Mouse (Mus musculus) stomach, embryonic 15.5 days (tissue): ENCODE measurements around the gene Grin2d. TPM values are rescaled to one million over a fixed set of nuclear protein-coding genes. Genes with fewer than 3 reads are reported as not detected.
"Not testable (repeated sequence)": the region's sequence is repeated elsewhere in the genome, so short reads cannot be mapped to it uniquely, and the experiment has no call there.

ENCODE experiments used
- ATAC-seq: fragments of 200-750 bp; cut with Nextera tagmentation; 2 replicates; pipeline ENCODE4 v1.8.0; 2017; ENCODE audit warnings: low read depth, moderate number of reproducible peaks, moderate TSS enrichment; ENCODE audit not compliant: insufficient read depth, low FRiP score
- H3K27ac ChIP-seq: fragments of 300-500 bp; sonication (generic); 2 replicates; pipeline ENCODE4 v1.5.1; 2015; ENCODE audit warnings: mild to moderate bottlenecking, inconsistent platforms
- H3K27me3 ChIP-seq: fragments of 300-500 bp; sonication (generic); replicated peaks from 2 replicates; pipeline ENCODE4 v1.6.1; 2015; ENCODE audit warnings: inconsistent platforms
- H3K36me3 ChIP-seq: fragments of 300-500 bp; sonication (generic); 2 replicates; pipeline ENCODE4 v1.6.1; 2015; ENCODE audit warnings: inconsistent platforms
- H3K4me1 ChIP-seq: fragments of 300-500 bp; sonication (generic); 2 replicates; pipeline ENCODE4 v1.6.1; 2015; ENCODE audit warnings: inconsistent platforms
- H3K4me2 ChIP-seq: fragments of 300-500 bp; sonication (generic); 2 replicates; pipeline ENCODE4 v1.6.1; 2015; ENCODE audit warnings: mild to moderate bottlenecking, inconsistent platforms
- H3K4me3 ChIP-seq: fragments of 300-500 bp; sonication (generic); replicated peaks from 2 replicates; pipeline ENCODE4 v1.5.1; 2015; ENCODE audit warnings: inconsistent platforms
- H3K9ac ChIP-seq: fragments of 300-500 bp; sonication (generic); 2 replicates; pipeline ENCODE4 v1.6.1; 2015; ENCODE audit warnings: inconsistent platforms
- H3K9me3 ChIP-seq: fragments of 300-500 bp; sonication (generic); 2 replicates; pipeline ENCODE4 v1.6.1; 2016; ENCODE audit warnings: inconsistent platforms
- whole genome bisulfite sequencing: fragments of 180-500 bp; shearing (Covaris S2); methylation state at CpG from one replicate; pipeline ENCODE4 v1.1.7; 2015; 5-methylcytosine and 5-hydroxymethylcytosine counted together
- polyA plus RNA-seq: library from polyadenylated mRNA; unstranded; fragments of >200 nt; fragmentation: Nextera tagmentation; extraction: Ambion mirVana; gene quantifications from 2 replicates; pipeline ENCODE4 v1.2.1, GENCODE M21; 2015

The Grin2d gene
- 0.64 and 0.67 TPM in 2 replicates for polyA plus RNA-seq

DNA sequence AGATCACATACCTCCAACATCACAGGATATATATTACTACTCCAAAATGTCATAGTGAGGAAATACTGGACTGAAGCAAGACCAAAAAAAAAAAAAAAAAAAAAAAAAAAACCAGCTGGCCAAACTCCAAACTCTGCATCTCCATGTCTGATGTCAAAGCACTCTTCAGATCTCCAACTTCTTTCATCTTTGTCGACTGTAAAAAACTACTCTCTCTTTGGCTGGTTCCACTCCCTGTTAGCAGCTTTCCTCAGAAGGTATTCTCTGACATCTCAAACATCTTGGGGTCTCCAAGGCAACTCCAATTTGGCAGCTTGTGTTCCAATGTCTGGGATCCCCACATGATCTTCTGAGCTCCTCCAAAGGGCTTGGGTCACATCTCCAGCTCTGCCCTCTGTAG is at the start of gene Grin2d:
Gene Grin2d, minus strand, starts transcription at position 101 of the 400 bp plus-strand sequence.
- H3K4me3 ChIP-seq, H3K9me3 ChIP-seq, H3K4me2 ChIP-seq, H3K27me3 ChIP-seq, H3K27ac ChIP-seq, H3K9ac ChIP-seq, ATAC-seq: not testable (repeated sequence)
- 86% methylated on average over 1 of the region's 1 CpGs for WGBS
- Histone ChIP-seq H3K4me1 (peaks cover 16% of the 10 kb centered on the region), H3K36me3 (peaks cover 73% of the 10 kb centered on the region)

DNA sequence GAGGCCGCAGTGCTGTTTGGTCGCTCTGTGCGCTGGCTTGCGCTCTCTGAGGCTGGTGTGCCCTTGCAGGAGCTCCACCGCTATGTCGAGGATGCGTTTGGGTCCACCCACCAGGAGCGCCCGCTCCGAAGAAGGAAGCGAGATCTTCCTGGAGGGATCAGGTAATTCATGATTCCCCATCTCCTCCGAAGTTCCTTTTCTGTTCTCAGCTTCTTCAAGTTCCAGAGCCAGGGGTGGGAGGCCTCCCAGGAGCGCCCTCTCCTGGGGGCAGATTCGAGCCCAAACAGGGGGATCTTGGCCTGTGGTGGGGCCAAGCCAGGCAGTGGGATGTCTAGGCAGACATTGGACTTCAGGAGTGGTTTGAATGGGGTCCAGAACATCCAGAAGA is 46.2 kb upstream of the Grin2d start:
- Histone ChIP-seq H3K9me3 (no peaks in the 10 kb centered on the region), H3K27me3 (no peaks in the 10 kb centered on the region), H3K9ac (no peak overlapping the region), H3K27ac (peak overlapping the region; percentile 94; the same call in 1 of the 2 replicates), H3K4me2 (peak overlapping the region; percentile 64), H3K4me3 (peak overlapping the region; percentile 47), H3K4me1 (peaks cover 32% of the 10 kb centered on the region), H3K36me3 (no peaks in the 10 kb centered on the region)
- 28% methylated on average over 14 of the region's 14 CpGs for WGBS
- no peak for ATAC-seq

DNA sequence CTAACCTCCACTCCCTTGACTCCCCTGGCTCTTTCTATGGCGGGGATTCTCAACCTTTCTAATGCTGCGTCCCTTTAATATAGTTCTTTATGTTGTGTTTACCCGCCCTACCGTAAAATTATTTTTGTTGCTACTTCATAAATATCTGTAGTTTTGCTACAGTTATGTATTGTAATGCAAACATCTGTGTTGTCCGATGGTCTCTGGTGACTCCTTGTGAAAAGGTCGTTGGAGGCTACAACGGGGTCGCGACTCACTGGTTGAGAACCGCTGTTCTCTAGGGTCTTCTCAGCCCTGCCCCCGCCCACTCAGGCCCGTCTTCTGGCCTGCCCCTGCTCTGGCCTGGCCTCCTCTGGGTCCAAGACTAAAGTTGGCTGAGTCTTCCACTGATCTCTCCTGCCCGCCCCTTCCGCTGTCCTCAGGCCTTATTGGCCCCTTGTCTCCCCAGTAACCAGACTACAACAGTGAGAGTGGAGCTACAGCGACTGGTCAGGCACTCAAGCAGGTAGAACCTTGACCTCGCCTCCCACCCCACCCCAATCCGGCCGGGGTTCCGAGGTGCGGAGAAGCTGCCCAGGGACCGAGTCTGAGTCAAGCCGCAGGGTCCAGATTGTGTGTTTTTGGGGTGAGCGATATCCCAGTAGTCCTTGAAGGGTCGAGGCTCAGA is 45.7 kb upstream of the Grin2d start, which contains the start of gene Ccdc114:
Gene Ccdc114, plus strand, starts transcription at position 311 of the 667 bp plus-strand sequence.
- Histone ChIP-seq H3K9ac (no peak within 1 kb of the TSS; the same call in 1 of the 2 replicates), H3K36me3 (no peaks in the 10 kb centered on the region), H3K27ac (peak within 1 kb of the TSS; percentile 94), H3K9me3 (no peaks in the 10 kb centered on the region), H3K4me2 (peak within 1 kb of the TSS; percentile 64), H3K4me3 (peak within 1 kb of the TSS; percentile 47), H3K27me3 (no peaks in the 10 kb centered on the region), H3K4me1 (peaks cover 37% of the 10 kb centered on the region)
- 9% methylated on average over 24 of the region's 24 CpGs for WGBS
- ATAC-seq = peak; percentile 66

DNA sequence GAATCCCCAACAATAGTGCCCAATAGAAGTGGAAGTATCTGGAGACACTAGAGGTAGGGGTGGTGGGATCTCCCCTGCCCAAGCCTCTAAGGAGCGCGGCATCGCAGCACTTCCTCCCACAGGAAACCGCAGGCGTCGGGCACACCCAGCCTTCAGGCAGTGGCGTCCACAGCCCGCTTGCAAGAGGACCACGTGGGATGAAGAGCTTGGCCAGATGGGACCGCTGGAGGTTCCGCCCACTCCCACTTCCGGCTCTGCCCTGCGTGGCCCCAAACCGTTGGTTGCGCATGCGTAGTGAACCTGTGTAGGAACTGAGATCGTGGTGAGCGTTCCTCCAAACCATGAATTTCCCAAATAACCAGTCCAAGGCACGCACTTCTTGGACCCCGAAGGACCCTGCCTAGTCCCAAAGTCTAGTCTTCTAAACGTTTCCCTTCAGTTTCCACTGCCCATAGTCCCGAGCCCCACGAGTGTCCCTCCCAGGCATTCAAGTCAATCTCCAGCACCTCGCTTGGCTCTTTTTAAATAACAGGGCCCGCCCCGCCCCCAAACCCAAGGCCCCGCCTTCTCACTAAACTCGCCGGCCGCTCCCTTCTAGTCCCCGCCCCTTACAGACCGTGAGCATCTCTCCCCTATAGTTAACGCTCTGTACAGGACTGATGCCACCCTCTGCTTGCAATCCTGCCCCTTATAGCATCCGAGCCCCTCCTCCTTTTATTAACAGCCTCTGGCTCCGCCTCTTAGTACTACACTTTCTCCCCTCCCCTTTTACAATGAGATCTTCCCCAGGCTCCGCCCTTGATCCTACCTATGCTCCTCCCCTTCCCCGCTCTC is 45.0 kb upstream of the Grin2d start:
- under 1% methylated on average over 37 of the region's 37 CpGs for WGBS
- Histone ChIP-seq H3K4me1 (peaks cover 38% of the 10 kb centered on the region), H3K27ac (peak overlapping the region; percentile 94), H3K36me3 (0 out of 2 replicates have a peak, but pooled peaks cover under 1% of the 10 kb centered on the region), H3K4me3 (peak overlapping the region; percentile 47), H3K4me2 (peak overlapping the region; percentile 64), H3K9ac (no peak overlapping the region; the same call in 1 of the 2 replicates), H3K9me3 (no peaks in the 10 kb centered on the region), H3K27me3 (no peaks in the 10 kb centered on the region)
- peak; percentile 87 for ATAC-seq

DNA sequence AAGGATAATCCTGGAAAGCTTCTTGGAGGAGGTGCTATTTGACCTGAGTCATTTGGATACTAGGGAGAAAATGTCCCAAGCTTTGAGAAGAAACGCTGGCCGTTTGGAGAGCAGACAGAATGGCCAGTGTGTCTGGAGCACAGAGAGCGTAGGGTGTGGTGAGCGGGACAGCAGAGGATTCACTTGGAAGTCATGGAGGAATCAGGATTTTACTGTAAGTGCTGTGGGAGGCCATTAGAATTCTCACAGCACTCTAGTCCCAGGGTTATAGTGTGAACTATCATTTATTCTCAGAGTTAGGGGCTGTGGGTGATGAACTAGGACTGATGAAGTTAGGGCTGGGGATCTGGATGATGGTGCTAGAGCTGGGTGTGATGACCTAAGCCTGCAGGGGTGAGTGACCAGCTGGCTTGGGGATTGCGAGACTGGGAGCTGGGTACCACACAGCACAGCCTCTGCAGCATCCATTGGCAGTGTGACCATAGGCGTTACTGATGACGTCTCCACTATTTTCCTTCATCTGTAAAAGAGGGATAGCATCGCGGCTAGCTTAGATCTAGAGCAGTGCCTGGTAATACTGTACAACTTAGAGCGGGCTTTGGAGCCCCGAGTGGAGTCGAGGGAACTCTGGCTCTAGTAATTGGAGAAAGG is 43.9 kb upstream of the Grin2d start:
- H3K4me1 ChIP-seq = peaks cover 49% of the 10 kb centered on the region
- no peak for ATAC-seq
- peak overlapping the region; percentile 94 for H3K27ac ChIP-seq
- 78% methylated on average over 12 of the region's 12 CpGs for WGBS
- no peaks in the 10 kb centered on the region for H3K9me3 ChIP-seq
- H3K4me2 ChIP-seq = peak overlapping the region; percentile 64
- peaks cover 3% of the 10 kb centered on the region; the same call in 1 of the 2 replicates for H3K36me3 ChIP-seq
- H3K27me3 ChIP-seq = no peaks in the 10 kb centered on the region
- no peak overlapping the region for H3K9ac ChIP-seq
- H3K4me3 ChIP-seq = no peak overlapping the region; the same call in 1 of the 2 replicates

DNA sequence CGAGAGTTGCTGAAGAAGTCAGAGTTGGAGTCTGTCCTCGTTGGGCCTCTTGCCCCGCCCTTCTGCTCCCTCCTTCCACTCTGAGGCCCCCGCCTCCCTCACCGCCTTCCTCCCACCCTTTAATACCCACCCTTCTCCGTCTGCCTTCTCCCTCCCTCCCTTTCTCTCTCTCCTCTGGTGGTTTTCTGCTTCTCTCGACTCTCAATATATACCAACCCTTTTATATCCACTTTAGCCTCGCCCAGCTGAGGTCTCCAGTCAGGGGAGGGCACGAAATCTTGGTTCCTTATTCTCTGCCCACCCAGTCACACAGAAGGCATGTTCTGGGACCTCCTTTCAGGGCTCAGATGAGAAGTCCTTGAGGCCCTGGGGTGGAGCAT is 43.1 kb upstream of the Grin2d start, which contains the start of gene Emp3:
Gene Emp3, minus strand, starts transcription at position 163 of the 380 bp plus-strand sequence.
- H3K9me3 ChIP-seq = no peaks in the 10 kb centered on the region
- whole genome bisulfite sequencing = 15% methylated on average over 9 of the region's 9 CpGs
- ATAC-seq = no peak
- H3K4me1 ChIP-seq = peaks cover 54% of the 10 kb centered on the region
- H3K27me3 ChIP-seq = no peaks in the 10 kb centered on the region
- H3K4me3 ChIP-seq = peak within 1 kb of the TSS; percentile 51
- H3K36me3 ChIP-seq = peaks cover 3% of the 10 kb centered on the region; the same call in 1 of the 2 replicates
- peak within 1 kb of the TSS; percentile 94 for H3K27ac ChIP-seq
- H3K4me2 ChIP-seq = peak within 1 kb of the TSS; percentile 64
- H3K9ac ChIP-seq = peak within 1 kb of the TSS; percentile 38

DNA sequence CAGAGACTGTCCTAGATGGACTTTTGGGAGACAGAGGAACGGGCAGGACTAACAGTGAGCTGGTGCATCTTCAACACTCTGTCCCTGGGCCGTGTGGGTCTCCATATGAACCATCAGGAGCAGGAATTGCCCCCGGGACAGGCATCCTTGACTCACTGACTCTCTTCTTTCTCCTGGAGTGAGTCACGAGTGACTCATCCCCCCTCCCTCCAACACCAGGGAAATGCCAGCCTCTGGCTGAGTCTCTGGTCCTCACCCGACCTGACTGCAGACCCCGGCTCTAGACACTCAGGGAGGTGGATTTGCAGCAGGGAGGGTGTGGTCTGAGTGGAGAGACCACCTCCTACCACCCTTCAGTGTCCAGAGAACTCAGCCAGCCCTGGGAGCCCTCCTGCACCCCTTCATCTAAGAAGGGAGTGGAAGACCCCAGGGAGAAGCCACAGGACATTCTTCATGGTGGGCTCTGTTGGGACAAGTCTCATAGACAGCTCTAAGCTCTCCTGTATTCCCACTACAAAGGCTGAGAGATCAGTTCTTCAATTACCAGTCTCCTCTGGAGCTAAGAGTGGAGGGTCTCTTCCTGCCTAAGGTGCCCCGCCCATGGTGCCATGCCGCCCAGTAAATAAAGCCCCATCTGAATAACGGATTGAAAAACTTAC is 42.5 kb upstream of the Grin2d start:
- 18% methylated on average over 9 of the region's 9 CpGs for WGBS
- no peaks in the 10 kb centered on the region for H3K27me3 ChIP-seq
- H3K4me2 ChIP-seq = peak overlapping the region; percentile 64
- peak overlapping the region; percentile 51 for H3K4me3 ChIP-seq
- peak overlapping the region; percentile 94 for H3K27ac ChIP-seq
- H3K36me3 ChIP-seq = peaks cover 3% of the 10 kb centered on the region; the same call in 1 of the 2 replicates
- ATAC-seq = no peak
- H3K9me3 ChIP-seq = no peaks in the 10 kb centered on the region
- H3K4me1 ChIP-seq = peaks cover 59% of the 10 kb centered on the region
- H3K9ac ChIP-seq = peak overlapping the region; percentile 38

DNA sequence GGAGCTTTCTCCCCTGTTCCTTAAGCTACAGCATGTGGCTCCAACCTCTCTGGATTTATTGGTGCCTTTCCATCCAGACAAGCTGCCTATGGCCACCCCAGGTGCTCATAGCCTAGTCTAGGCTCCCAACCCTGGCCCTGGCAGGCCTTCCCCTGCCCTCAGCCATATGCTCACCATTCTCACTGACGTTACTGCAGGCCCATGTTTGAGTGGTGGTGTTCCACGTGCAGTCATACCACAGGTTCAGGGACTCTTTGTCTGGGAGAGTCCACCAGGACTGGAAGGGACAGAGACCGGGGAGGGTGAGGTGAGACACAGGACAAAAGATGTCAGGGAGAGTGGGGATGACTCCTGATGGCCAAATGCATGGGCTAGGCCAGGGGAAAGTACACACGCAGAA is 41.6 kb upstream of the Grin2d start:
- peaks cover 67% of the 10 kb centered on the region for H3K4me1 ChIP-seq
- no peaks in the 10 kb centered on the region for H3K27me3 ChIP-seq

DNA sequence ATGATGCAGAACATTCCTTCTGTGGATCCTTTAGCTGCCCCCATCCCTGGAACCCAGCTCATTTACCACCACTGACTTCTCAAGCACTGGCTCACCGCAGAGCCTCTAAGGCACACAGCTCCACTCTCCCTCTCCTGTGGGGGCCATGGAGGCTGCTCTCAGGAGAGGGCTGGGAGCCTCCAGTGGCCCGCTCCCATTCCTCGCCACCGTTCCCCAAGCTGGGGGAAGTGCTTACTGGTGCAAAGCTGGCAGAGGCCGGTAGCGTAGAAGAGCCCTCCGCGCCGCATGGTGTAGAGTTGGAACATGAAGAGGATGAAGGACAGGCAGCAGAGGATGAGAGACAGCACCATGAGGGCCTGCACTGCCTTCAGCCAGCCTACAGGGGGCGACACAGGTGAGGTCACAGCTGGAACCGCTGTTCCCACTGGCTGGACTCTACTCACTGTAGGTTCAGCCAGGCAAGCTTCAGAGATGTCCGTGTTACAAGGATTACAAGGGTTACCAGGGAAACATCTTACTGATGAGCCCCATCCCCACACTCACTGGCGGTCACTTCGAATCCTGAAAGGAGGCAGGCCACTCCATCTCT is 41.0 kb upstream of the Grin2d start:
- Histone ChIP-seq H3K4me3 (0 out of 2 replicates have a peak overlapping the region, but pooled peaks have one; percentile 51), H3K9me3 (no peaks in the 10 kb centered on the region), H3K27ac (peak overlapping the region; percentile 94; the same call in 1 of the 2 replicates), H3K4me2 (peak overlapping the region; percentile 64), H3K4me1 (peaks cover 66% of the 10 kb centered on the region), H3K27me3 (no peaks in the 10 kb centered on the region), H3K36me3 (peaks cover 3% of the 10 kb centered on the region; the same call in 1 of the 2 replicates), H3K9ac (no peak overlapping the region)
- no peak for ATAC-seq
- WGBS = 68% methylated on average over 14 of the region's 14 CpGs

More for the DNA sequence above, 41.6 kb upstream of the Grin2d start:
- peaks cover 3% of the 10 kb centered on the region; the same call in 1 of the 2 replicates for H3K36me3 ChIP-seq
- peak overlapping the region; percentile 94; the same call in 1 of the 2 replicates for H3K27ac ChIP-seq
- ATAC-seq = no peak
- peak overlapping the region; percentile 64 for H3K4me2 ChIP-seq
- peak overlapping the region; percentile 51 for H3K4me3 ChIP-seq
- H3K9ac ChIP-seq = no peak overlapping the region
- no peaks in the 10 kb centered on the region for H3K9me3 ChIP-seq
- WGBS = 54% methylated on average over 4 of the region's 4 CpGs

DNA sequence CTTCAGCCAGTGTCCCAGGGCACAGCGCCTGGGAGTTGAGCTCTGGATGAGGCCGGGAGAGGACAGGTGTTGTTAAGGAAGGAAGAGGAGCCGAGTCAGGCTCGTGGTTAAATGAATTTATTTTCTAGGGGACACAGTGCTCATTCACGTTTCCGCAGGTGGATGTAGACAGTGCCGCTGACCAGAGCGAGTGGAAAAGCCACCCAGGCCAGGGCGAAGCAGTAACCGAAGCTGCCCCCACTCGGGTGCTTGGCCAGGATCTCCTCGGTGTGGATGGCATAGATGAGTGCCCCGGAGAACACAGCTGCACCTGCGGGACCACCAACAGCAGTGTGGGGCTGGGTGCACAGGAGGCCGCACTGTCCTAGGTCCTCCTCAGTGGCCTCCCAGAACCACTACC is 39.7 kb upstream of the Grin2d start:
- no peak overlapping the region for H3K9ac ChIP-seq
- H3K9me3 ChIP-seq = no peaks in the 10 kb centered on the region
- peaks cover 65% of the 10 kb centered on the region for H3K4me1 ChIP-seq
- H3K36me3 ChIP-seq = peaks cover 3% of the 10 kb centered on the region; the same call in 1 of the 2 replicates
- H3K4me2 ChIP-seq = peak overlapping the region; percentile 55; the same call in 1 of the 2 replicates
- ATAC-seq = no peak
- peak overlapping the region; percentile 94 for H3K27ac ChIP-seq
- H3K27me3 ChIP-seq = no peaks in the 10 kb centered on the region
- no peak overlapping the region for H3K4me3 ChIP-seq
- WGBS = 74% methylated on average over 15 of the region's 15 CpGs
